Mouse (Mus musculus): ENCODE measurements around the gene Dhcr7. TPM values are rescaled to one million over a fixed set of nuclear protein-coding genes. Genes with fewer than 3 reads are reported as not detected.
A peak's percentile ranks its signal among the peaks of the same experiment; 100 is the strongest.

Gene Dhcr7
- polyA plus RNA-seq, 1 experiment from 2014 or later: 27.3 TPM

DNA sequence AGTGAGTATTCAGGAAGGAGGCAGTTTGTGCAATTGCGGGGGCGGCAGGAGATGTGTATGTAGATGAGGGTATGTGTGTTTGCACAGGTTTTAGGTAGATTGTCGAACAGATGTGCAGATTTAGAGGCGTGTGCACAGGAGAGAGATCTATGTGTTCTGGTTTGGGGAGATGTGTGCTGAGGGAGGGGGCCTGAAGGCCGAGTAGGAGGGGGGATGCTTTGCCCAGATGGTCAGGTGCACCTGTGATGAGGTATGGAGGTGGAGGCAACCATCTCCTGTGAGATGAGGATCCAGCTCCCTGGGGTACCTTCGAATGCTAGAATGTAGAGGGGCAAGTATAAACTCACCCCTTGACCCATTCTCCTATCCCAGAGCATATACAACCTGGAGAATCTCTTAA is 7.5 kb downstream of the Dhcr7 start:
- H3K4me1 ChIP-seq (replicated peaks; ENCODE audit: control insufficient read depth, insufficient read depth, low read length): peaks cover 9% of the 10 kb centered on the region
- H3K4me3 ChIP-seq (ENCODE audit: low read length): peak overlapping the region; percentile 84
- peak overlapping the region; percentile 79 for H3K9ac ChIP-seq (ENCODE audit: low read length)
- ATAC-seq (ENCODE audit: low read depth): no peak
- H3K4me2 ChIP-seq (ENCODE audit: low read depth, low read length): peak overlapping the region; percentile 93
- H3K27me3 ChIP-seq (ENCODE audit: control insufficient read depth, insufficient read depth, low read depth, low read length): no peaks in the 10 kb centered on the region
- H3K9me3 ChIP-seq (ENCODE audit: control insufficient read depth, low read length): no peaks in the 10 kb centered on the region
- H3K27ac ChIP-seq (ENCODE audit: low read length): peak overlapping the region; percentile 46
- no peaks in the 10 kb centered on the region for H3K36me3 ChIP-seq (ENCODE audit: control insufficient read depth, insufficient read depth, low read length)
- WGBS: 2% methylated on average over 6 of the region's 6 CpGs

- WGBS: 72% methylated on average over 8 of the region's 8 CpGs
- no peak overlapping the region for H3K4me3 ChIP-seq (ENCODE audit: low read length)
- no peak overlapping the region for H3K27ac ChIP-seq (ENCODE audit: low read length)
- ATAC-seq (ENCODE audit: low read depth): no peak
- no peaks in the 10 kb centered on the region for H3K9me3 ChIP-seq (ENCODE audit: control insufficient read depth, low read length)
- H3K4me2 ChIP-seq (ENCODE audit: low read depth, low read length): no peak overlapping the region
- H3K9ac ChIP-seq (ENCODE audit: low read length): no peak overlapping the region
- H3K36me3 ChIP-seq (ENCODE audit: control insufficient read depth, insufficient read depth, low read length): no peaks in the 10 kb centered on the region
- H3K27me3 ChIP-seq (ENCODE audit: control insufficient read depth, insufficient read depth, low read depth, low read length): no peaks in the 10 kb centered on the region
- H3K4me1 ChIP-seq (replicated peaks; ENCODE audit: control insufficient read depth, insufficient read depth, low read length): peaks cover 9% of the 10 kb centered on the region
Observed at GRCm38 (mm10) chr7:143832196-143832595, 9.3 kb downstream of the Dhcr7 start.

DNA sequence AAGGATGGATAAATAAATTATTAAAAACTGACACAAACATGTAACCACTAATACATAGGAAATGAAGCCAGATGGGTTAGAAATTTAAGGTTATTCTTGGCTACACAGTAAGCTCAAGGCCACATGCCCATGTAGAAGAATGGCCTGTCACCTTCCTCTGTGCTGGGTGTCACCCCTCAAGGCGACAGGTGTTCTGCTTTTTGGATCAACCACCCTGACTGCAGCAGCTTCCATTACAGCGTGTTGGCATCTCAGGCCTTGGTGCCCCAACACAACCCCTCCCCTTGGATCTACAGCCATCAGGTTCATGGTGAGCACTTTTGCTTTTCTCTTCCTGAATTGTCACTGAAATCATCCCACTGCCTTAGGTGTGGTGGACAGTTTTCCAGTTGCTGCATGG is 9.7 kb downstream of the Dhcr7 start:
- no peak overlapping the region for H3K27ac ChIP-seq (ENCODE audit: low read length)
- no peak overlapping the region for H3K9ac ChIP-seq (ENCODE audit: low read length)
- no peak for ATAC-seq (ENCODE audit: low read depth)
- no peak overlapping the region for H3K4me3 ChIP-seq (ENCODE audit: low read length)
- H3K4me2 ChIP-seq (ENCODE audit: low read depth, low read length): no peak overlapping the region
- H3K4me1 ChIP-seq (replicated peaks; ENCODE audit: control insufficient read depth, insufficient read depth, low read length): peaks cover 9% of the 10 kb centered on the region
- H3K9me3 ChIP-seq (ENCODE audit: control insufficient read depth, low read length): no peaks in the 10 kb centered on the region
- H3K36me3 ChIP-seq (ENCODE audit: control insufficient read depth, insufficient read depth, low read length): no peaks in the 10 kb centered on the region
- H3K27me3 ChIP-seq (ENCODE audit: control insufficient read depth, insufficient read depth, low read depth, low read length): no peaks in the 10 kb centered on the region
- WGBS: 88% methylated on average over 2 of the region's 2 CpGs

- no peaks in the 10 kb centered on the region for H3K9me3 ChIP-seq (ENCODE audit: control insufficient read depth, low read length)
- H3K27me3 ChIP-seq (ENCODE audit: control insufficient read depth, insufficient read depth, low read depth, low read length): no peaks in the 10 kb centered on the region
- 72% methylated on average over 6 of the region's 6 CpGs for WGBS
- ATAC-seq (ENCODE audit: low read depth): no peak
- H3K9ac ChIP-seq (ENCODE audit: low read length): no peak overlapping the region
- no peak overlapping the region for H3K4me3 ChIP-seq (ENCODE audit: low read length)
- no peak overlapping the region for H3K27ac ChIP-seq (ENCODE audit: low read length)
- H3K4me1 ChIP-seq (replicated peaks; ENCODE audit: control insufficient read depth, insufficient read depth, low read length): peaks cover 9% of the 10 kb centered on the region
- H3K36me3 ChIP-seq (ENCODE audit: control insufficient read depth, insufficient read depth, low read length): 0 out of 2 replicates have a peak, but pooled peaks cover 3% of the 10 kb centered on the region
- H3K4me2 ChIP-seq (ENCODE audit: low read depth, low read length): no peak overlapping the region
Observed at GRCm38 (mm10) chr7:143833581-143834190, 10.7 kb downstream of the Dhcr7 start.

DNA sequence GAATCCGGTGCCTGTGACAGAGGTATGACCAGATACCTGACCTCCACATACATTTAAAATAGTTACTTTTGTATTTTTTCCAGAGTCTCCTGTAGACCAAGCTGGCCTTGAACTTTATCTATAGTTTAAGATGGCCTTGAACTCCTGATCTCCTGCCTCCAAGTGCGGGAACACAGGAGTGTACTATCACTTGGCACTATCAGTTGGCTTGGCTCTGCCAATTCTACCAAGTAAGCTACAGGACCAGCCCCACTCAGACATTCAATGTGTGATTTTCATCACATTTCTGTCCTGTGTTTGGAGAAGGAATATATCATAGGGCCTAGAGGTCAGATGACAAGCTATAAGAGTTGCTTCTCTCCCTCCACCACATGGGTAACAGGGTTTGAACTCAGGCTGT is 11.4 kb downstream of the Dhcr7 start:
- Histone ChIP-seq H3K36me3 (ENCODE audit: control insufficient read depth, insufficient read depth, low read length) (peaks cover 3% of the 10 kb centered on the region; the same call in 1 of the 2 replicates), H3K9ac (ENCODE audit: low read length) (no peak overlapping the region), H3K9me3 (ENCODE audit: control insufficient read depth, low read length) (no peaks in the 10 kb centered on the region), H3K27me3 (ENCODE audit: control insufficient read depth, insufficient read depth, low read depth, low read length) (no peaks in the 10 kb centered on the region), H3K4me1 (replicated peaks; ENCODE audit: control insufficient read depth, insufficient read depth, low read length) (peaks cover 8% of the 10 kb centered on the region), H3K27ac (ENCODE audit: low read length) (no peak overlapping the region), H3K4me2 (ENCODE audit: low read depth, low read length) (no peak overlapping the region), H3K4me3 (ENCODE audit: low read length) (no peak overlapping the region)
- WGBS: 87% methylated on average over 2 of the region's 2 CpGs
- no peak for ATAC-seq (ENCODE audit: low read depth)

DNA sequence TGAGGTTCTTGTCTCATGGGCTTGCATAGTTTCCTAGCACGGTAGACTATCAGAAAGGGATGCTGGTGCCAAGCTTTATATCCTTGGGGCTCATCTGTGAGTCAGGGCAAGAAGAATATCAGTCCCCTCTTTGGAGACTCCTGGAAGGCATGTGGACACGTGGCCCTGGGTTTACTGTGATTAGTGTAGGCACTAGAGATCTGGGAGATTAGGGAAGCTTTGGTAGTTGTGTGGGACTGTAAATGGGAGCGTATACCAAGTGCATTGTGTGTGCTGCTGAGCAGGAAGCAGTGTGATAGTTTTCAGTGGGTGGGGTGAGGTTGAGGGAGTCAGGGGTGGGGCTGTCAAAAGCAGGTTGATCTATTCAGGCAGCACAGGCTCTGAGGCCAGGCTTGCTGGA is 12.0 kb downstream of the Dhcr7 start:
- Histone ChIP-seq H3K36me3 (ENCODE audit: control insufficient read depth, insufficient read depth, low read length) (peaks cover 3% of the 10 kb centered on the region; the same call in 1 of the 2 replicates), H3K4me2 (ENCODE audit: low read depth, low read length) (no peak overlapping the region), H3K9ac (ENCODE audit: low read length) (no peak overlapping the region), H3K27me3 (ENCODE audit: control insufficient read depth, insufficient read depth, low read depth, low read length) (no peaks in the 10 kb centered on the region), H3K4me1 (replicated peaks; ENCODE audit: control insufficient read depth, insufficient read depth, low read length) (peaks cover 7% of the 10 kb centered on the region), H3K27ac (ENCODE audit: low read length) (no peak overlapping the region), H3K9me3 (ENCODE audit: control insufficient read depth, low read length) (no peaks in the 10 kb centered on the region), H3K4me3 (ENCODE audit: low read length) (no peak overlapping the region)
- no peak for ATAC-seq (ENCODE audit: low read depth)
- 59% methylated on average over 3 of the region's 3 CpGs for WGBS

- ATAC-seq (ENCODE audit: low read depth): no peak
- WGBS: 83% methylated on average over 3 of the region's 3 CpGs
- Histone ChIP-seq H3K9me3 (ENCODE audit: control insufficient read depth, low read length) (no peaks in the 10 kb centered on the region), H3K27me3 (ENCODE audit: control insufficient read depth, insufficient read depth, low read depth, low read length) (no peaks in the 10 kb centered on the region), H3K4me3 (ENCODE audit: low read length) (no peak overlapping the region), H3K36me3 (ENCODE audit: control insufficient read depth, insufficient read depth, low read length) (peaks cover 14% of the 10 kb centered on the region), H3K27ac (ENCODE audit: low read length) (no peak overlapping the region), H3K9ac (ENCODE audit: low read length) (no peak overlapping the region), H3K4me1 (replicated peaks; ENCODE audit: control insufficient read depth, insufficient read depth, low read length) (no peaks in the 10 kb centered on the region), H3K4me2 (ENCODE audit: low read depth, low read length) (no peak overlapping the region)
Observed at GRCm38 (mm10) chr7:143837705-143838358, 14.9 kb downstream of the Dhcr7 start.

DNA sequence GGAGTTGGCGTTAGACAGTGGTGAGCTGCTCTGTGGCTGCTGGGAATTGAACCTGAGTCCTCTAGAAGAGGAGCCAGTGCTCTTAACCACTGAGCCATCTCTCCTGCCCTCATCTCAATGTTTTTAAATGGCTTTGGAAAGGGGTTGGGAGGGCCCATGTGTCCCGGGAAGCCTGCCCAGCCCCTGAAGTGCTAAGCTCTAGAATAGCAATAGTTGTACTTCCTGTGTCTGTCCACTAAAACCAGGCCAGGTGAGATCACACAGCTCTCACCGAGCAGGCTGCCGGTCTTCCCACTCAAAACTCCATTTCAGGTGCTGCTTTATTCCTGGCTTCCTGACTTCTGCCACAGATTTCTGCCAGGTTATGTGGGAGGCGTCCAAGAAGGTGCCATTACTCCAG is 17.2 kb downstream of the Dhcr7 start:
- no peak overlapping the region for H3K4me2 ChIP-seq (ENCODE audit: low read depth, low read length)
- WGBS: 93% methylated on average over 5 of the region's 5 CpGs
- no peaks in the 10 kb centered on the region for H3K9me3 ChIP-seq (ENCODE audit: control insufficient read depth, low read length)
- peaks cover 35% of the 10 kb centered on the region for H3K36me3 ChIP-seq (ENCODE audit: control insufficient read depth, insufficient read depth, low read length)
- no peak overlapping the region for H3K4me3 ChIP-seq (ENCODE audit: low read length)
- no peak for ATAC-seq (ENCODE audit: low read depth)
- H3K27me3 ChIP-seq (ENCODE audit: control insufficient read depth, insufficient read depth, low read depth, low read length): no peaks in the 10 kb centered on the region
- no peak overlapping the region for H3K9ac ChIP-seq (ENCODE audit: low read length)
- H3K27ac ChIP-seq (ENCODE audit: low read length): no peak overlapping the region
- no peaks in the 10 kb centered on the region for H3K4me1 ChIP-seq (replicated peaks; ENCODE audit: control insufficient read depth, insufficient read depth, low read length)

- Histone ChIP-seq H3K4me3 (ENCODE audit: low read length) (no peak overlapping the region), H3K9me3 (ENCODE audit: control insufficient read depth, low read length) (no peaks in the 10 kb centered on the region), H3K9ac (ENCODE audit: low read length) (no peak overlapping the region), H3K36me3 (ENCODE audit: control insufficient read depth, insufficient read depth, low read length) (peaks cover 38% of the 10 kb centered on the region), H3K27ac (ENCODE audit: low read length) (no peak overlapping the region), H3K4me2 (ENCODE audit: low read depth, low read length) (no peak overlapping the region), H3K4me1 (replicated peaks; ENCODE audit: control insufficient read depth, insufficient read depth, low read length) (no peaks in the 10 kb centered on the region), H3K27me3 (ENCODE audit: control insufficient read depth, insufficient read depth, low read depth, low read length) (no peaks in the 10 kb centered on the region)
- WGBS: 91% methylated on average over 8 of the region's 8 CpGs
- ATAC-seq (ENCODE audit: low read depth): no peak
Observed at GRCm38 (mm10) chr7:143841301-143841700, 18.4 kb downstream of the Dhcr7 start.
